Mouse (Mus musculus) hindbrain, embryonic 14.5 days (tissue): ENCODE results near the gene Zfp612. TPM values are rescaled to one million over a fixed set of nuclear protein-coding genes. Genes with fewer than 3 reads are reported as not detected.

Source experiments
- polyA plus RNA-seq: library from polyadenylated mRNA; unstranded; fragments of >200 nt; fragmentation: Nextera tagmentation; extraction: Ambion mirVana; gene quantifications from 2 replicates; pipeline ENCODE4 v1.2.1, GENCODE M21; 2014

Gene Zfp612
- polyA plus RNA-seq, 1 experiment from 2014 or later, result 20.2 TPM

Other genes starting within 250 kb of the Zfp612 start
- gene Phlpp2, start 211.2 kb upstream of the Zfp612 start, polyA plus RNA-seq, result 4.7 and 4.8 TPM in 2 replicates
- gene Marveld3, start 117.5 kb upstream of the Zfp612 start, polyA plus RNA-seq, result 0.69 and 0.83 TPM in 2 replicates
- not detected in 2 replicates for gene Tat, start 89.3 kb upstream of the Zfp612 start, polyA plus RNA-seq
- not detected in 2 replicates for gene Chst4, start 40.0 kb upstream of the Zfp612 start, polyA plus RNA-seq
- not detected in 2 replicates for gene Gm21964, start 21.5 kb downstream of the Zfp612 start, polyA plus RNA-seq
- not detected in 2 replicates for gene Gm17720, start 23.0 kb downstream of the Zfp612 start, polyA plus RNA-seq
- 78.4 and 102 TPM in 2 replicates for gene Calb2, start 88.5 kb downstream of the Zfp612 start, polyA plus RNA-seq
- gene Cmtr2, start 135.9 kb downstream of the Zfp612 start, polyA plus RNA-seq, result 10.8 and 12.3 TPM in 2 replicates
- 0.30 and 0.80 TPM in 2 replicates for gene Hydin, start 187.2 kb downstream of the Zfp612 start, polyA plus RNA-seq